Mouse (Mus musculus): ENCODE results near the gene Rab6b. TPM values are rescaled to one million over a fixed set of nuclear protein-coding genes. Genes with fewer than 3 reads are reported as not detected.
A peak's percentile ranks its signal among the peaks of the same experiment; 100 is the strongest.

The Rab6b gene
- polyA plus RNA-seq, 1 experiment from 2014 or later = 11.5 TPM

- peaks cover 43% of the 10 kb centered on the region for H3K27me3 ChIP-seq
- H3K9me3 ChIP-seq = no peaks in the 10 kb centered on the region
- H3K36me3 ChIP-seq = no peaks in the 10 kb centered on the region
- no peak for ATAC-seq (ENCODE audit: insufficient number of reproducible peaks, insufficient read depth, low FRiP score, low TSS enrichment)
- WGBS = 64% methylated on average over 2 of the region's 2 CpGs
- H3K4me3 ChIP-seq = no peak overlapping the region
- H3K4me2 ChIP-seq (replicated peaks) = no peak overlapping the region
- H3K27ac ChIP-seq = no peak overlapping the region
- H3K9ac ChIP-seq = no peak overlapping the region
- H3K4me1 ChIP-seq = peaks cover 18% of the 10 kb centered on the region
These were observed 1.7 kb upstream of the Rab6b start for GRCm38 (mm10) chr9:103109911-103110310.

GRCm38 (mm10) chr9:103110727-103111501 lies 673 bp upstream of the Rab6b start:
- H3K27me3 ChIP-seq = peaks cover 47% of the 10 kb centered on the region
- H3K27ac ChIP-seq = no peak overlapping the region
- no peaks in the 10 kb centered on the region for H3K36me3 ChIP-seq
- no peaks in the 10 kb centered on the region for H3K9me3 ChIP-seq
- H3K4me1 ChIP-seq = peaks cover 18% of the 10 kb centered on the region
- 15% methylated on average over 18 of the region's 18 CpGs for WGBS
- H3K4me3 ChIP-seq = peak overlapping the region; percentile 72
- peak overlapping the region; percentile 94 for H3K4me2 ChIP-seq (replicated peaks)
- ATAC-seq (ENCODE audit: insufficient number of reproducible peaks, insufficient read depth, low FRiP score, low TSS enrichment) = no peak
- H3K9ac ChIP-seq = peak overlapping the region; percentile 62

- H3K36me3 ChIP-seq = no peaks in the 10 kb centered on the region
- H3K4me2 ChIP-seq (replicated peaks) = peak overlapping the region; percentile 94
- peak overlapping the region; percentile 62 for H3K9ac ChIP-seq
- peaks cover 47% of the 10 kb centered on the region for H3K27me3 ChIP-seq
- peak; percentile 66; the same call in 1 of the 2 replicates for ATAC-seq (ENCODE audit: insufficient number of reproducible peaks, insufficient read depth, low FRiP score, low TSS enrichment)
- no peaks in the 10 kb centered on the region for H3K9me3 ChIP-seq
- peak overlapping the region; percentile 57 for H3K27ac ChIP-seq
- under 1% methylated on average over 35 of the region's 35 CpGs for WGBS
- H3K4me1 ChIP-seq = peaks cover 18% of the 10 kb centered on the region
- H3K4me3 ChIP-seq = peak overlapping the region; percentile 72
These were observed 1.1 kb downstream of the Rab6b start for GRCm38 (mm10) chr9:103112471-103113271.

GRCm38 (mm10) chr9:103113351-103113750 lies 1.8 kb downstream of the Rab6b start:
- no peak overlapping the region for H3K9ac ChIP-seq

GRCm38 (mm10) chr9:103114326-103114725 lies 2.7 kb downstream of the Rab6b start:
- Histone ChIP-seq H3K4me2 (replicated peaks) (no peak overlapping the region), H3K4me1 (peaks cover 18% of the 10 kb centered on the region), H3K9me3 (no peaks in the 10 kb centered on the region), H3K27me3 (peaks cover 47% of the 10 kb centered on the region), H3K27ac (no peak overlapping the region), H3K9ac (no peak overlapping the region), H3K4me3 (no peak overlapping the region), H3K36me3 (no peaks in the 10 kb centered on the region)
- ATAC-seq (ENCODE audit: insufficient number of reproducible peaks, insufficient read depth, low FRiP score, low TSS enrichment) = no peak
- WGBS = 80% methylated on average over 8 of the region's 8 CpGs

More at GRCm38 (mm10) chr9:103113351-103113750, 1.8 kb downstream of the Rab6b start:
- Histone ChIP-seq H3K4me2 (replicated peaks) (peak overlapping the region; percentile 94), H3K4me1 (peaks cover 18% of the 10 kb centered on the region), H3K4me3 (peak overlapping the region; percentile 72; the same call in 1 of the 2 replicates), H3K36me3 (no peaks in the 10 kb centered on the region), H3K27ac (no peak overlapping the region), H3K27me3 (peaks cover 47% of the 10 kb centered on the region), H3K9me3 (no peaks in the 10 kb centered on the region)
- no peak for ATAC-seq (ENCODE audit: insufficient number of reproducible peaks, insufficient read depth, low FRiP score, low TSS enrichment)
- WGBS = 38% methylated on average over 11 of the region's 11 CpGs

GRCm38 (mm10) chr9:103114901-103115300 lies 3.3 kb downstream of the Rab6b start:
- Histone ChIP-seq H3K4me2 (replicated peaks) (no peak overlapping the region), H3K27ac (no peak overlapping the region), H3K4me1 (peaks cover 18% of the 10 kb centered on the region)

GRCm38 (mm10) chr9:103116941-103117340 lies 5.4 kb downstream of the Rab6b start:
- no peak for ATAC-seq (ENCODE audit: insufficient number of reproducible peaks, insufficient read depth, low FRiP score, low TSS enrichment)
- no peaks in the 10 kb centered on the region for H3K9me3 ChIP-seq
- H3K4me2 ChIP-seq (replicated peaks) = no peak overlapping the region
- H3K27me3 ChIP-seq = peaks cover 32% of the 10 kb centered on the region
- no peak overlapping the region for H3K27ac ChIP-seq
- H3K36me3 ChIP-seq = no peaks in the 10 kb centered on the region
- H3K4me1 ChIP-seq = peaks cover 12% of the 10 kb centered on the region
- no peak overlapping the region for H3K9ac ChIP-seq
- H3K4me3 ChIP-seq = no peak overlapping the region
- WGBS = 78% methylated on average over 4 of the region's 4 CpGs

More at GRCm38 (mm10) chr9:103114901-103115300, 3.3 kb downstream of the Rab6b start:
- Histone ChIP-seq H3K4me3 (no peak overlapping the region), H3K27me3 (peaks cover 44% of the 10 kb centered on the region), H3K36me3 (no peaks in the 10 kb centered on the region), H3K9me3 (no peaks in the 10 kb centered on the region), H3K9ac (no peak overlapping the region)
- no peak for ATAC-seq (ENCODE audit: insufficient number of reproducible peaks, insufficient read depth, low FRiP score, low TSS enrichment)
- 90% methylated on average over 13 of the region's 13 CpGs for WGBS

- WGBS = 58% methylated on average over 5 of the region's 5 CpGs
- no peak overlapping the region for H3K4me3 ChIP-seq
- no peak for ATAC-seq (ENCODE audit: insufficient number of reproducible peaks, insufficient read depth, low FRiP score, low TSS enrichment)
- H3K9me3 ChIP-seq = no peaks in the 10 kb centered on the region
- no peak overlapping the region for H3K27ac ChIP-seq
- H3K27me3 ChIP-seq = peaks cover 27% of the 10 kb centered on the region
- H3K9ac ChIP-seq = no peak overlapping the region
- H3K4me1 ChIP-seq = peaks cover 8% of the 10 kb centered on the region
- no peak overlapping the region for H3K4me2 ChIP-seq (replicated peaks)
- no peaks in the 10 kb centered on the region for H3K36me3 ChIP-seq
These were observed 5.9 kb downstream of the Rab6b start for GRCm38 (mm10) chr9:103117495-103117894.

GRCm38 (mm10) chr9:103117951-103118350 lies 6.4 kb downstream of the Rab6b start:
- WGBS = 81% methylated on average over 8 of the region's 8 CpGs
- no peak for ATAC-seq (ENCODE audit: insufficient number of reproducible peaks, insufficient read depth, low FRiP score, low TSS enrichment)
- Histone ChIP-seq H3K9me3 (no peaks in the 10 kb centered on the region), H3K9ac (no peak overlapping the region), H3K27ac (no peak overlapping the region), H3K4me3 (no peak overlapping the region), H3K4me2 (replicated peaks) (no peak overlapping the region), H3K36me3 (no peaks in the 10 kb centered on the region), H3K4me1 (peaks cover 3% of the 10 kb centered on the region), H3K27me3 (peaks cover 22% of the 10 kb centered on the region)

- H3K4me1 ChIP-seq = no peaks in the 10 kb centered on the region
- no peaks in the 10 kb centered on the region for H3K9me3 ChIP-seq
- no peaks in the 10 kb centered on the region for H3K36me3 ChIP-seq
- no peak overlapping the region for H3K4me3 ChIP-seq
- no peak overlapping the region for H3K4me2 ChIP-seq (replicated peaks)
- WGBS = 83% methylated on average over 5 of the region's 5 CpGs
- no peak overlapping the region for H3K9ac ChIP-seq
- no peak overlapping the region for H3K27ac ChIP-seq
- H3K27me3 ChIP-seq = peaks cover 14% of the 10 kb centered on the region
- no peak for ATAC-seq (ENCODE audit: insufficient number of reproducible peaks, insufficient read depth, low FRiP score, low TSS enrichment)
These were observed 7.2 kb downstream of the Rab6b start for GRCm38 (mm10) chr9:103118651-103119275.

GRCm38 (mm10) chr9:103119781-103120180 lies 8.2 kb downstream of the Rab6b start:
- Histone ChIP-seq H3K27me3 (0 out of 2 replicates have a peak, but pooled peaks cover 5% of the 10 kb centered on the region), H3K4me1 (no peaks in the 10 kb centered on the region), H3K9me3 (no peaks in the 10 kb centered on the region), H3K27ac (no peak overlapping the region), H3K4me2 (replicated peaks) (no peak overlapping the region), H3K36me3 (no peaks in the 10 kb centered on the region), H3K4me3 (no peak overlapping the region), H3K9ac (no peak overlapping the region)
- ATAC-seq (ENCODE audit: insufficient number of reproducible peaks, insufficient read depth, low FRiP score, low TSS enrichment) = no peak
- WGBS = 84% methylated on average over 9 of the region's 9 CpGs

Data from embryonic facial prominence, embryonic 12.5 days (tissue).